Mouse (Mus musculus) stomach, postnatal 0 days (tissue): ENCODE measurements around the gene Creb3l1. TPM values are rescaled to one million over a fixed set of nuclear protein-coding genes. Genes with fewer than 3 reads are reported as not detected.

Experiments
- ATAC-seq: fragments of 200-750 bp; cut with Nextera tagmentation; 2 replicates; pipeline ENCODE4 v1.8.0; 2017; ENCODE audit not compliant: low FRiP score, low TSS enrichment
- DNase-seq: peaks from one replicate; pipeline ENCODE4 v3.0.0-alpha.2; 2016; ENCODE audit warnings: low spot score
- H3K27ac ChIP-seq: fragments of 300-500 bp; sonication (generic); replicated peaks from 2 replicates; pipeline ENCODE4 v1.5.1; 2014; ENCODE audit warnings: mild to moderate bottlenecking, control low read depth
- H3K27me3 ChIP-seq: fragments of 300-500 bp; sonication (generic); 2 replicates; pipeline ENCODE4 v1.6.1; 2014; ENCODE audit warnings: low read length; ENCODE audit not compliant: control insufficient read depth, insufficient read depth
- H3K36me3 ChIP-seq: fragments of 300-500 bp; sonication (generic); 2 replicates; pipeline ENCODE4 v1.6.1; 2014; ENCODE audit warnings: low read length, mixed read lengths; ENCODE audit not compliant: control insufficient read depth, insufficient read depth
- H3K4me1 ChIP-seq: fragments of 300-500 bp; sonication (generic); replicated peaks from 2 replicates; pipeline ENCODE4 v1.6.1; 2014; ENCODE audit warnings: antibody characterized with exemption; ENCODE audit not compliant: control insufficient read depth, insufficient read depth
- H3K4me2 ChIP-seq: fragments of 300-500 bp; sonication (generic); replicated peaks from 2 replicates; pipeline ENCODE4 v1.6.1; 2014; ENCODE audit warnings: low read depth, mild to moderate bottlenecking, control low read depth, moderate library complexity
- H3K4me3 ChIP-seq: fragments of 300-500 bp; sonication (generic); 2 replicates; pipeline ENCODE4 v1.5.1; 2014; ENCODE audit warnings: low read depth, low read length, control low read depth
- H3K9ac ChIP-seq: fragments of 300-500 bp; sonication (generic); 2 replicates; pipeline ENCODE4 v1.6.1; 2014; ENCODE audit warnings: mild to moderate bottlenecking, low read length, control low read depth, mixed read lengths
- H3K9me3 ChIP-seq: fragments of 300-500 bp; sonication (generic); 2 replicates; pipeline ENCODE4 v1.6.1; 2016; ENCODE audit warnings: low read length; ENCODE audit not compliant: control insufficient read depth
- CTCF ChIP-seq: IDR thresholded peaks from 2 replicates; pipeline ENCODE4 v1.5.1; 2016; ENCODE audit warnings: antibody characterized with exemption, low read depth, mild to moderate bottlenecking, moderate library complexity
- EP300 ChIP-seq: optimal IDR thresholded peaks from 2 replicates; pipeline ENCODE3; 2016; ENCODE audit warnings: antibody characterized with exemption
- WGBS: fragments of 180-500 bp; shearing (Covaris S2); extraction: QIAGEN DNeasy Blood & Tissue Kit; methylation state at CpG from one replicate; pipeline ENCODE4 v1.1.7; 2014; 5-methylcytosine and 5-hydroxymethylcytosine counted together
- polyA plus RNA-seq: library from polyadenylated mRNA; unstranded; fragments of >200 nt; fragmentation: Nextera tagmentation; extraction: Ambion mirVana; gene quantifications from 2 replicates; pipeline ENCODE4 v1.2.1, GENCODE M21; 2015

The Creb3l1 gene
- polyA plus RNA-seq, 1 experiment from 2014 or later: 13.2 TPM

DNA sequence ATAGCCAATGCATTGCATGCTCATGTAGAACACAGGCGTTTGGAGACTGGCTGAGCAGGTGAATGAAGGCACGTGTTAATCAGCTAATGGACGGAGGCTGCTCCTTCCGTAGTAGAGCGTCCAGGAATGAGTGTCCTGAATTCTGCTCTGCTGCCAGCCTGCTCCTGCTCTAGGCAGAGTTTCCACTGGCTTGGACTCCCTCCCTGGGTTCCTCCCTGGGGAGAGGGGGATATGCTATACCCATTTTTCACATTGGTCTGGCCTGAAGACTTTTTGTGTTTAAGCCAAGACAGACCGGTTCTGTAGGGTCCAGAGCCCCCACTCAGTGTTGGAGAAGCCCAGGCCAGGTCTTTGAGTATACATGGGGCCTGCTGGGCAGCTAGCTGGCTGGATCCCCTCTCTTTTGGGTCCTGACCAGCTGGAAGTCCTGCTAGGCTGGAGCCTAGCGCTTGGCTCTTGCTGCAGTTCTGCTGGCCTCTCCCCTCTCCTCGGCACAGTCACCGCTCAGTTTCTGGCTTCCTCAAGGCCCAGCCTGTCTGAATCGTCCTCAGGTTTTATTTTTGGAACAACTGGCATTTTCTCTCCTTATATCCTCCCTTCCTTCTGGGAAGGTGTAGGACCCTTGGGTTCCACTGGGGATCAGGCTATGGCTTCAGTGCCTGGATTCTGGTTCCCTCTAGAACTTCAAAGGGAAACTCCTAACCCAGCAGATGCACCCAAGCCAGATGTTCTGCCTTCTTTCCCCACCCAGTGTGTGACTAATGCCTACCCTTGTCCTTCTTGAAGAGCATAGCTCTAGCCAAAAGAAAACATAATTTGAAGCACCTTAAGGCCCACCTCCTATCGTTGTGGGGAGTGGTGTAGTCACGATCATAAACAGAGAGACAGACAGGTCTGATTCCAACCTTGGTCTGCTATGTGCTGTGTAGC, 12.6 kb downstream of the Creb3l1 start:
- Histone ChIP-seq H3K4me2 (no peak overlapping the region), H3K36me3 (no peaks in the 10 kb centered on the region), H3K4me3 (no peak overlapping the region), H3K27me3 (no peaks in the 10 kb centered on the region), H3K4me1 (peaks cover 13% of the 10 kb centered on the region), H3K9me3 (no peaks in the 10 kb centered on the region), H3K27ac (peak overlapping the region; percentile 67), H3K9ac (no peak overlapping the region)
- no peak for DNase-seq
- ATAC-seq: no peak
- no peak for TF ChIP-seq CTCF
- no peak for TF ChIP-seq EP300
- 58% methylated on average over 12 of the region's 12 CpGs for WGBS

DNA sequence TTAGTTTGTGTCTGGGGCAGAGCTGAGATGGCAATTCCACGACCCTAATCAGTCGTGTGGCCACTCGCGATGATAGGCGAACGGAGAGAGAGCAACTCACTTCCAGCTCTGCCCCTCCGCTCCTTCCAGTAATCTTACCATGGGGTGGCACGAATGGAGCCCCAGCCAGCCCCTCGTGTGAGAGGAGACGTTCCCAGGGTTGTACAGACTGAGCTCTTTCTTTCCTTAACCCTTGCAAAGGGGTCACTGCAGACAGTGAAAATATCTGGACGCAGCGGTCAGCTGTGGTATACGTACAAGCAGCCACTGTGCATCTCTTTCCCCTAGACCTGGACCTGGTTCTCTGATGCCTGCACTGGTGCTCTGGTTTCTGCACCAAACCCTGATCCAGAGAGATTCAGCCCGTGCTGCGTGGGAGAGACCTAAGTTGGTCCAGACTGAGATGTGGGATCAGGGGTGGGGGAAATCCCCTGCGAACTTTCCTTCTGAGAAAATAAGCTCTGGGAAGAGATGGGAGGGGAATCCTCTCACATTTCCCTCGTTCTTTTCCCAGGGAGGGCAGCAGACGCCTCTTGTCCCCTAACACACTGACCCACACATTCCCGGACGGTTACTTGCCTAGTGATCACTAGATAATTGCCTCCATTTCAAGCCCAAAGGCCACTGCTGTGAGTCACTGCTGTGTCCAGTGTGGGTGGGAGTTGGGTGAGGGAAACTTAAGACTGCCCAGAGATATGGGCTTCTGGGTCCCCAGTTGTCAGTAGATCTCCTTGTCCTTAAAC, 15.5 kb downstream of the Creb3l1 start:
- Histone ChIP-seq H3K9ac (peak overlapping the region; percentile 64), H3K9me3 (no peaks in the 10 kb centered on the region), H3K27me3 (no peaks in the 10 kb centered on the region), H3K27ac (peak overlapping the region; percentile 87), H3K4me3 (peak overlapping the region; percentile 50), H3K4me1 (peaks cover 15% of the 10 kb centered on the region), H3K36me3 (no peaks in the 10 kb centered on the region), H3K4me2 (peak overlapping the region; percentile 90)
- TF ChIP-seq EP300 (no peak), CTCF (no peak)
- DNase-seq: no peak
- peak; percentile 1; the same call in 1 of the 2 replicates for ATAC-seq
- 4% methylated on average over 20 of the region's 20 CpGs for WGBS

DNA sequence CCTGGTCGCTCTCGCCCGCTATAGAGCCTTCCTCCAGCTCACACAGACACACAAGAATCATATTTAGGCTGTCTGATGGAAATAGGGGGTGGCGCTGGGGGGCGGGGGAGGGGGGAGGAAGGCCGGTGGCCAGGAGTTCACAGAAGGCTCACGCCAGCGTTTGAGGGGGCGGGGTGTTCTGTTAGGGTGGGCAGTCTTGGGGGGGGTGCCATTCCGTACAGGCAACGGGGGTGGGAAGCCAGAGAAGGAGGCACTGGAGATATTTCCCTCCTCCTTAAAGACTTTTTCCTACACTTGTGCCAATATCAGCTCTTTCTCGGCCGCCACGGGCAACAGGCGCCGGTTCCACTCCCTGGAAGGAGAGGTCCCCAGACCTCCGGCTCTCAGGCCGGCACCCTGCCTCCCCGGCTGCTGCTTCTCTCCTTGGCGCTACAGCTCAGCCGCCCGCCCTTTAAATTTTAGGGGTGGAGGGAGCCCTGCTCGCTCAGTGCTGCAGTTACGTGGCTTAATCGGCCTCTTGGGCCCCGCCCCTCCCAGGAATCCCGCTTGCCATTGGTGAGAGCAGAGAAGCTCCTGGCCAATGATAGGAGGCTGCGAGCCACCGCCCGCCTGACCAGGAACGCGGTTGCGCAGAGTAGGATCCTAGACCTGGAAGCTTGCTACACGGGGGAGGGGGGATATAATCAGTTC, 16.2 kb downstream of the Creb3l1 start:
- H3K4me3 ChIP-seq: peak overlapping the region; percentile 50
- peaks cover 15% of the 10 kb centered on the region for H3K4me1 ChIP-seq
- H3K27me3 ChIP-seq: no peaks in the 10 kb centered on the region
- H3K4me2 ChIP-seq: peak overlapping the region; percentile 90
- TF ChIP-seq CTCF: no peak
- TF ChIP-seq EP300: no peak
- DNase-seq (peak; percentile 97), ATAC-seq (peak; percentile 95)
- H3K9me3 ChIP-seq: no peaks in the 10 kb centered on the region
- WGBS: under 1% methylated on average over 31 of the region's 34 CpGs
- H3K27ac ChIP-seq: peak overlapping the region; percentile 92
- H3K36me3 ChIP-seq: no peaks in the 10 kb centered on the region
- peak overlapping the region; percentile 66 for H3K9ac ChIP-seq

DNA sequence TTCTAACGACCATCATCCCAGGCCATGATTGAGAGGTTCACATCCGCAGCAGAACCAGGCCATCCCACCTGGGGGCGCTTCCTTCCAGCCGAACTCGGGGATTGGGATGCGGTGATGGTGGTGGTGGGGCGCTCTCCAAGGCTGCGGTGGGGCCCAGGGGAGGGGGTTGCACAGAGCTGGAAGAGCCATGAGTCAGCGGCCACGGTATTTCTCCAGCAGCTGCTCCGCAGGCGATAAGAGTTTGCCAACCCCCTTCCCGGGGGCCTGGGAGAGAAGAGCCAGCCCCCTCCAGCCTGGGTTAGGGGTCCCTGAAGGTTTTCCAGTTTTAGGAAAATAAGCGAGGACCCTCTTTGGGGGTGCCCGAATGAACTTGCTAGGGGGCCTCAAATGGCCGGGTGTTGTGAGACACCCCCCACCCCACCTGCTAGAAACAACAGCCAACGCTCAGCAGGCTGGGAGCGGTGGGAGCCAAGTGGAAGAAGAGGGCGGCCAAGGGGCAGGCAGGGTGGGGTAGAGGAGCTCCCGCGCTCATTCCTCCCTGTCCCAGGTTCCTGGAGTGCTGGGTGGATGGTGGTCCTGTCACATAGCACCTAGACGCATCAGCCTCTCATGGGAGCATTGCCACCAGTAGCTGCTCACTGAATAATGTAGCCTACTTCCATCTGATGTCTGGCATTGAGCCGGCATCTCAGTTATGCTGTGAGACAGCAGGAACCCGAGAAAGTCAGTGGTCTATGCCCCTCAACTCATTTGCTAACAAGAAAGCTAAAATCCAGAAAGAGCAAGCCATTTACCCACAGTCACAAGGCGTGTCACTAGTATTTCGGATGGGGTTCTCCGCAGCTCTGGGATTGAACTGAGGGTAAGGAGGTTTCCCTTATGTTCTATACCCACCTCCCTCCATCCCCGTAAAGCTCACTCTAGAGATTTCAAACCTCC, 17.1 kb downstream of the Creb3l1 start:
- H3K9me3 ChIP-seq: no peaks in the 10 kb centered on the region
- no peaks in the 10 kb centered on the region for H3K36me3 ChIP-seq
- peaks cover 12% of the 10 kb centered on the region for H3K4me1 ChIP-seq
- 3% methylated on average over 27 of the region's 28 CpGs for WGBS
- H3K27me3 ChIP-seq: no peaks in the 10 kb centered on the region
- TF ChIP-seq CTCF: peak; percentile 81
- no peak for TF ChIP-seq EP300
- peak overlapping the region; percentile 50 for H3K4me3 ChIP-seq
- peak; percentile 77 for DNase-seq
- peak overlapping the region; percentile 66; the same call in 1 of the 2 replicates for H3K9ac ChIP-seq
- ATAC-seq: peak; percentile 34; the same call in 1 of the 2 replicates
- H3K27ac ChIP-seq: peak overlapping the region; percentile 92
- peak overlapping the region; percentile 90 for H3K4me2 ChIP-seq

DNA sequence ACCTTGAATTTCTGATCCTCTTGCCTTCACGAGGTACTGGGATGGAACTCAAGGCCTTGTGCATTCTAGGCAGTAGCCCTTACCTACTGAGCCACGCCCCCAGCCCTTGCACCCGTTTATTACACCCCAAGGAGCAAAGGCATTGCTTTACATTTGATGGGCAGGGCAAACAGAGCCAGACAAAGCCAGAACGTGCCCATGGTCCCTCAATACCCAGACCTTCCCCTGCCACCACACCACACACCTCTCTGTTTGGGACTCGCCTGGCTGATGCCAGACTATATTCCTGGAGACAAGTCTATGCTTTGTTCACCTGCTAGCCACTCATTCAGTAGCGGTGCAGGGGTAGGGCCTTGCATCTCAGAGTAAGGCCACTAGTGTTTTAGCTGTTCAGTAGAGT, 17.8 kb downstream of the Creb3l1 start:
- no peaks in the 10 kb centered on the region for H3K27me3 ChIP-seq
- H3K4me1 ChIP-seq: peaks cover 12% of the 10 kb centered on the region
- ATAC-seq (no peak), DNase-seq (no peak)
- peak overlapping the region; percentile 92 for H3K27ac ChIP-seq
- no peak overlapping the region for H3K9ac ChIP-seq
- no peaks in the 10 kb centered on the region for H3K36me3 ChIP-seq
- TF ChIP-seq CTCF: no peak
- no peak for TF ChIP-seq EP300
- H3K9me3 ChIP-seq: no peaks in the 10 kb centered on the region
- 41% methylated on average over 6 of the region's 6 CpGs for WGBS
- H3K4me2 ChIP-seq: peak overlapping the region; percentile 90
- no peak overlapping the region for H3K4me3 ChIP-seq
